Mouse (Mus musculus): ENCODE data around the gene Il16.

The Il16 gene

GRCm38 (mm10) chr7:83640581-83640980 lies 104.9 kb downstream of the Il16 start:
- DNase-seq = no peak

GRCm38 (mm10) chr7:83639084-83639483 lies 106.4 kb downstream of the Il16 start:
- no peak for DNase-seq

- no peak for DNase-seq
These were observed 107.5 kb downstream of the Il16 start for GRCm38 (mm10) chr7:83637781-83638583.

- peak; percentile 54 for DNase-seq
These were observed 109.1 kb downstream of the Il16 start for GRCm38 (mm10) chr7:83636425-83636824.

- no peak for DNase-seq
These were observed 109.8 kb downstream of the Il16 start for GRCm38 (mm10) chr7:83635726-83636125.

GRCm38 (mm10) chr7:83633856-83634255 lies 111.7 kb downstream of the Il16 start:
- peak; percentile 64 for DNase-seq

GRCm38 (mm10) chr7:83632682-83633120 lies 112.8 kb downstream of the Il16 start:
- DNase-seq = no peak

- DNase-seq = peak; percentile 95
These were observed 113.5 kb downstream of the Il16 start, which contains the start of gene Stard5 for GRCm38 (mm10) chr7:83631828-83632681. Gene Stard5 (plus strand): TSS chr7:83631959.

- no peak for DNase-seq
These were observed 114.3 kb downstream of the Il16 start for GRCm38 (mm10) chr7:83631073-83631827.

- no peak for DNase-seq
These were observed 118.2 kb downstream of the Il16 start for GRCm38 (mm10) chr7:83627369-83627768.

- no peak for DNase-seq
These were observed 118.8 kb downstream of the Il16 start for GRCm38 (mm10) chr7:83626557-83627257.

- DNase-seq = no peak
These were observed 121.5 kb downstream of the Il16 start for GRCm38 (mm10) chr7:83624065-83624464.

GRCm38 (mm10) chr7:83622582-83622981 lies 122.9 kb downstream of the Il16 start:
- no peak for DNase-seq

GRCm38 (mm10) chr7:83618709-83619108 lies 126.8 kb downstream of the Il16 start:
- DNase-seq = no peak

GRCm38 (mm10) chr7:83616268-83616667 lies 129.3 kb downstream of the Il16 start:
- DNase-seq = no peak

GRCm38 (mm10) chr7:83615815-83616214 lies 129.7 kb downstream of the Il16 start:
- DNase-seq = no peak

GRCm38 (mm10) chr7:83615272-83615671 lies 130.3 kb downstream of the Il16 start:
- DNase-seq = no peak

GRCm38 (mm10) chr7:83611886-83612285 lies 133.6 kb downstream of the Il16 start:
- DNase-seq = no peak

- no peak for DNase-seq
These were observed 135.6 kb downstream of the Il16 start for GRCm38 (mm10) chr7:83609891-83610290.

GRCm38 (mm10) chr7:83606796-83607195 lies 138.7 kb downstream of the Il16 start:
- no peak for DNase-seq

GRCm38 (mm10) chr7:83604180-83604944 lies 141.2 kb downstream of the Il16 start:
- DNase-seq = no peak

GRCm38 (mm10) chr7:83599913-83600286 lies 145.6 kb downstream of the Il16 start:
- DNase-seq = peak; percentile 43

All from cerebellum, adult 9-11 months (tissue).